Mouse (Mus musculus): Measurements from ENCODE around the gene Mycl. TPM values are rescaled to one million over a fixed set of nuclear protein-coding genes. Genes with fewer than 3 reads are reported as not detected.

Gene Mycl
- polyA plus RNA-seq, 1 experiment from 2014 or later: 32.8 TPM

Other genes starting within 250 kb of the Mycl start
- gene Ppt1, start 159.4 kb upstream of the Mycl start, polyA plus RNA-seq (2014; fragmentation: Nextera tagmentation; extraction: Ambion mirVana): 52.4 and 54.1 TPM in 2 replicates
- gene Cap1, start 109.6 kb upstream of the Mycl start, polyA plus RNA-seq (2014; fragmentation: Nextera tagmentation; extraction: Ambion mirVana): 59.0 and 64.6 TPM in 2 replicates
- gene Mfsd2a, start 34.5 kb upstream of the Mycl start, polyA plus RNA-seq (2014; fragmentation: Nextera tagmentation; extraction: Ambion mirVana): 7.5 and 8.7 TPM in 2 replicates
- 16.7 and 21.6 TPM in 2 replicates for gene Trit1, start 20.9 kb downstream of the Mycl start, polyA plus RNA-seq (2014; fragmentation: Nextera tagmentation; extraction: Ambion mirVana)
- gene Bmp8b, start 109.5 kb downstream of the Mycl start, polyA plus RNA-seq (2014; fragmentation: Nextera tagmentation; extraction: Ambion mirVana): 0.16 and 0.17 TPM in 2 replicates
- 0.13 TPM in 1 of 2 replicates, not detected in the other for gene Oxct2b, start 120.6 kb downstream of the Mycl start, polyA plus RNA-seq (2014; fragmentation: Nextera tagmentation; extraction: Ambion mirVana)
- gene Ppie, start 144.3 kb downstream of the Mycl start, polyA plus RNA-seq (2014; fragmentation: Nextera tagmentation; extraction: Ambion mirVana): 125 and 127 TPM in 2 replicates
- gene Hpcal4, start 187.6 kb downstream of the Mycl start, polyA plus RNA-seq (2014; fragmentation: Nextera tagmentation; extraction: Ambion mirVana): 0.17 and 1.7 TPM in 2 replicates
- gene Nt5c1a, start 205.9 kb downstream of the Mycl start, polyA plus RNA-seq (2014; fragmentation: Nextera tagmentation; extraction: Ambion mirVana): not detected in 2 replicates
- gene Heyl, start 237.9 kb downstream of the Mycl start, polyA plus RNA-seq (2014; fragmentation: Nextera tagmentation; extraction: Ambion mirVana): 2.4 and 2.7 TPM in 2 replicates

Data from limb, embryonic 11.5 days (tissue).